Mouse (Mus musculus): Measurements from ENCODE around the gene Adgrf5.
"Not testable (repeated sequence)": the region's sequence is repeated elsewhere in the genome, so short reads cannot be mapped to it uniquely, and the experiment has no call there.

The Adgrf5 gene

GRCm38 (mm10) chr17:43359826-43360619, at the start of gene Adgrf5:
Adgrf5 (plus strand) TSS chr17:43360451.
- no peak for DNase-seq

GRCm38 (mm10) chr17:43325986-43326671, 34.1 kb upstream of the Adgrf5 start:
- no peak for DNase-seq

- DNase-seq = no peak
These were observed 33.2 kb upstream of the Adgrf5 start for GRCm38 (mm10) chr17:43326726-43327700.

GRCm38 (mm10) chr17:43327810-43328209, 32.4 kb upstream of the Adgrf5 start:
- no peak for DNase-seq

GRCm38 (mm10) chr17:43329216-43329615, 31.0 kb upstream of the Adgrf5 start:
- no peak for DNase-seq

GRCm38 (mm10) chr17:43329761-43330183, 30.5 kb upstream of the Adgrf5 start:
- DNase-seq = no peak

- no peak for DNase-seq
These were observed 27.6 kb upstream of the Adgrf5 start for GRCm38 (mm10) chr17:43332686-43333085.

- DNase-seq = no peak
These were observed 26.2 kb upstream of the Adgrf5 start for GRCm38 (mm10) chr17:43334074-43334473.

- DNase-seq = no peak
These were observed 22.6 kb upstream of the Adgrf5 start for GRCm38 (mm10) chr17:43337643-43338042.

- no peak for DNase-seq
These were observed 22.0 kb upstream of the Adgrf5 start for GRCm38 (mm10) chr17:43338279-43338678.

- not testable (repeated sequence) for DNase-seq
These were observed 13.8 kb upstream of the Adgrf5 start for GRCm38 (mm10) chr17:43346499-43346898.

GRCm38 (mm10) chr17:43357902-43358539, 2.2 kb upstream of the Adgrf5 start:
- no peak for DNase-seq

GRCm38 (mm10) chr17:43361021-43361420, 770 bp downstream of the Adgrf5 start:
- no peak for DNase-seq

- DNase-seq = no peak
These were observed 2.1 kb downstream of the Adgrf5 start for GRCm38 (mm10) chr17:43362362-43362761.

GRCm38 (mm10) chr17:43362881-43363280, 2.6 kb downstream of the Adgrf5 start:
- no peak for DNase-seq

- DNase-seq = no peak
These were observed 3.7 kb downstream of the Adgrf5 start for GRCm38 (mm10) chr17:43363921-43364320.

- DNase-seq = no peak
These were observed 5.0 kb downstream of the Adgrf5 start for GRCm38 (mm10) chr17:43365297-43365696.

GRCm38 (mm10) chr17:43366486-43366885, 6.2 kb downstream of the Adgrf5 start:
- no peak for DNase-seq

- no peak for DNase-seq
These were observed 7.9 kb downstream of the Adgrf5 start for GRCm38 (mm10) chr17:43368171-43368576.

- no peak for DNase-seq
These were observed 12.4 kb downstream of the Adgrf5 start for GRCm38 (mm10) chr17:43372604-43373003.

GRCm38 (mm10) chr17:43374020-43374419, 13.8 kb downstream of the Adgrf5 start:
- DNase-seq = no peak

- no peak for DNase-seq
These were observed 16.3 kb downstream of the Adgrf5 start for GRCm38 (mm10) chr17:43376527-43376926.
